In the genomic region with DNA sequence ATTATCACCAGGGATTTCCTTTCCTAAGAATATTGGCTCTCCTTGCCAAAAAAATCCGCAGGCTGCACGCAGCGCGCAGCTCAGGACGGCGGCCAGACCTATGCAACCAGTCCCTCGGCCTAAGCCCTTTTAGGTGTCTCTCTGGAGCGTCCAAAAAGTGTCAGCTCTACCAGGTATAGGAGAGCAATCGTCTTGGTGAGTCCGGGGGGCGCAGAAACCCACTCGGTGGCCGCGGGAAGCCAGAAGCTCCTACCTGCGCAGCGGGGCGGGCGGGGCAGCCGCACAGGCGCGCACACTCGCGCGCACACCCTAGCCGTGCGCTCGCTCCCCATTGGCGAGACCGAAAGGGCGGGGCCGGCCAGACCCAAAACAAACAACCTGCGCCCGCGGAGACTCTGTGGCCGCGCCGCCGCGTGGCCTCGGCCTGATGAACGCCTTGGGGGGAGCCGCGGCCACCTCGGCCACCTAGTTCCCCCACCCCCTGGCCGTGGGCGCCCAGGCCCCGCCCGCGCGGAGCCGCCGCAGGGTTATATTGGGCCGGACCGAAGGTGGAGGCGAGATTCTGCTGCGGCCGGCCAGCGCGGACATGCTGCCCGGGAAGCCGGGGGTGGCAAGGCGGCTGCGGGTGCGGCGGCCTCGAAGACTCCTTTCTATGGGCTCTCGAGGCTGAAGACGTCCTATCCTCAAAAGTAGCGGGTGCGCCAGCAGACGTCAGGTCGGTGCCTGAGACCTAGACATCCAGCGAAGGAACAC, we compare ENCODE assay signal across 8 mouse cellular contexts. TPM values are rescaled to one million over a fixed set of nuclear protein-coding genes. Genes with fewer than 3 reads are reported as not detected.
A peak's percentile ranks its signal among the peaks of the same experiment; 100 is the strongest.
DNase-seq lines count a peak whose midpoint lies in the region; ATAC-seq and TF ChIP-seq lines count a peak whose summit lies in the region.

No protein-coding gene starts in this region.

- no peak for TF ChIP-seq POLR2A in thymus, adult 2 months (IDR thresholded peaks at IDR 0.05; ENCODE audit: control insufficient read depth, extremely low read depth, insufficient read depth, low read length, poor library complexity)

- H3K27ac ChIP-seq in thymus, adult 2 months (ENCODE audit: control insufficient read depth, insufficient read depth, low read length): no peak overlapping the region
- no peak overlapping the region for H3K27ac ChIP-seq in embryonic facial prominence, embryonic 11.5 days (replicated peaks; ENCODE audit: low read depth, low read length)

- peak overlapping the region; percentile 98 for H3K4me2 ChIP-seq in embryonic facial prominence, embryonic 11.5 days (ENCODE audit: low read depth, low read length)

- H3K9ac ChIP-seq in embryonic facial prominence, embryonic 11.5 days (replicated peaks; ENCODE audit: low read length): peak overlapping the region; percentile 14; the same call in 1 of the 2 replicates

- peaks cover 10% of the 10 kb centered on the region; the same call in 1 of the 2 replicates for H3K27me3 ChIP-seq in thymus, adult 2 months (ENCODE audit: control insufficient read depth, insufficient read depth, low read length)
- peaks cover 67% of the 10 kb centered on the region for H3K27me3 ChIP-seq in embryonic facial prominence, embryonic 11.5 days (ENCODE audit: control insufficient read depth, insufficient read depth, low read length)

- peak overlapping the region; percentile 28 for H3K4me3 ChIP-seq in thymus, adult 2 months (ENCODE audit: control insufficient read depth, insufficient read depth, low read length)
- H3K4me3 ChIP-seq in embryonic facial prominence, embryonic 11.5 days (ENCODE audit: low read depth, low read length): peak overlapping the region; percentile 60

- DNase-seq in thymus, adult 2 months: peak; percentile 8
- no peak for DNase-seq in thymus, adult 18-20 months
- DNase-seq in embryonic facial prominence, embryonic 11.5 days (ENCODE audit: low spot score): peak; percentile 63
- DNase-seq in heart, postnatal 14 days: peak; percentile 38 to 42
- DNase-seq in kidney, postnatal 36 days: peak; percentile 85 to 86
- DNase-seq in lung, postnatal 25 days (ENCODE audit: low spot score): peak; percentile 77
- peak; percentile 39 for DNase-seq in retina, embryonic 14.5 days (ENCODE audit: low spot score)

- H3K9me3 ChIP-seq in embryonic facial prominence, embryonic 11.5 days (replicated peaks; ENCODE audit: control insufficient read depth, low read length): no peaks in the 10 kb centered on the region

- peaks cover 9% of the 10 kb centered on the region; the same call in 1 of the 2 replicates for H3K4me1 ChIP-seq in thymus, adult 2 months (replicated peaks; ENCODE audit: control insufficient read depth, insufficient read depth, low read length)
- no peaks in the 10 kb centered on the region for H3K4me1 ChIP-seq in embryonic facial prominence, embryonic 11.5 days (ENCODE audit: control insufficient read depth, insufficient read depth, low read length)

- TF ChIP-seq CTCF in thymus, adult 2 months (IDR thresholded peaks at IDR 0.05; ENCODE audit: borderline replicate concordance, control insufficient read depth, extremely low read depth, insufficient read depth, low read length, poor library complexity): no peak

- intact Hi-C loops in heart, postnatal 14 days (cut with DNase I): loop anchor here (5.0 kb wide), 2 partner anchors 59 to 476 kb away; no protein-coding TSS in a partner anchor

- peak; percentile 44 for ATAC-seq in embryonic facial prominence, embryonic 11.5 days (replicated peaks; ENCODE audit: insufficient number of reproducible peaks, low FRiP score, low TSS enrichment, low read depth)
- ATAC-seq in monocyte, adult 5-6 weeks (replicated peaks; ENCODE audit: insufficient number of reproducible peaks, low FRiP score, low TSS enrichment, poor library complexity, severe bottlenecking): no peak

- under 1% methylated on average over 73 of the region's 73 CpGs for WGBS in thymus, adult 2 months
- WGBS in embryonic facial prominence, embryonic 11.5 days: under 1% methylated on average over 72 of the region's 73 CpGs

- no peaks in the 10 kb centered on the region for H3K36me3 ChIP-seq in thymus, adult 2 months (ENCODE audit: control insufficient read depth, insufficient read depth, low read length)
- no peaks in the 10 kb centered on the region for H3K36me3 ChIP-seq in embryonic facial prominence, embryonic 11.5 days (replicated peaks; ENCODE audit: control insufficient read depth, insufficient read depth, low read depth, low read length)

RNA-seq across cellular contexts. Expression of gene A530084C06Rik, which starts 1.2 kb away (rescaled TPM):
- 0.13 and 0.19 TPM in 2 replicates for polyA plus RNA-seq in thymus, adult 2 months (2012; rRNA removed)
- polyA plus RNA-seq in embryonic facial prominence, embryonic 11.5 days (2014; fragmentation: Nextera tagmentation; extraction: Ambion mirVana): not detected in 2 replicates
- not detected for total RNA-seq in heart, postnatal 14 days (2021)
- total RNA-seq in monocyte, adult 5-6 weeks (2017): 0.29 to 0.53 TPM in 2 of 3 replicates, not detected in the other

RNA-seq across cellular contexts. Expression of gene Foxq1, which starts 2.0 kb away (rescaled TPM):
- polyA plus RNA-seq in thymus, adult 2 months (2012; rRNA removed): 1.8 and 2.1 TPM in 2 replicates
- polyA plus RNA-seq in embryonic facial prominence, embryonic 11.5 days (2014; fragmentation: Nextera tagmentation; extraction: Ambion mirVana): 0.82 and 0.93 TPM in 2 replicates
- under 1 TPM; 0.10 to 0.17 TPM for total RNA-seq in heart, postnatal 14 days (2021)
- total RNA-seq in monocyte, adult 5-6 weeks (2017): 0.64 to 1.0 TPM in 2 of 3 replicates, not detected in the other

Comparison
In these comparisons a context has a peak if more than half of its experiments do, and no peak if none do; other contexts are left out.
1. DNase-seq: peak in thymus, adult 2 months (single experiment), embryonic facial prominence, embryonic 11.5 days (single experiment), heart, postnatal 14 days (2 of 2), kidney, postnatal 36 days (2 of 2), lung, postnatal 25 days (single experiment) and retina, embryonic 14.5 days (single experiment); none in thymus, adult 18-20 months (0 of 2).